Mouse (Mus musculus) limb, embryonic 15.5 days (tissue): ENCODE measurements around the gene Vmn2r121. TPM values are rescaled to one million over a fixed set of nuclear protein-coding genes. Genes with fewer than 3 reads are reported as not detected.

ENCODE experiments used
- ATAC-seq: fragments of 200-750 bp; cut with Nextera tagmentation; 2 replicates; pipeline ENCODE4 v1.8.0; 2017; ENCODE audit warnings: low read depth, moderate TSS enrichment; ENCODE audit not compliant: insufficient number of reproducible peaks, low FRiP score, low TSS enrichment
- H3K27ac ChIP-seq: fragments of 300-500 bp; sonication (generic); 2 replicates; pipeline ENCODE4 v1.5.1; 2015; ENCODE audit warnings: moderate library complexity, mild to moderate bottlenecking, inconsistent platforms
- H3K27me3 ChIP-seq: fragments of 300-500 bp; sonication (generic); 2 replicates; pipeline ENCODE4 v1.6.1; 2015; ENCODE audit warnings: inconsistent platforms
- H3K36me3 ChIP-seq: fragments of 300-500 bp; sonication (generic); 2 replicates; pipeline ENCODE4 v1.6.1; 2015; ENCODE audit warnings: inconsistent platforms
- H3K4me1 ChIP-seq: fragments of 300-500 bp; sonication (generic); 2 replicates; pipeline ENCODE4 v1.6.1; 2015; ENCODE audit warnings: inconsistent platforms
- H3K4me2 ChIP-seq: fragments of 300-500 bp; sonication (generic); 2 replicates; pipeline ENCODE4 v1.6.1; 2015; ENCODE audit warnings: mild to moderate bottlenecking, inconsistent platforms
- H3K4me3 ChIP-seq: fragments of 300-500 bp; sonication (generic); 2 replicates; pipeline ENCODE4 v1.5.1; 2015; ENCODE audit warnings: mild to moderate bottlenecking, inconsistent platforms
- H3K9ac ChIP-seq: fragments of 300-500 bp; sonication (generic); 2 replicates; pipeline ENCODE4 v1.6.1; 2015; ENCODE audit warnings: inconsistent platforms
- H3K9me3 ChIP-seq: fragments of 300-500 bp; sonication (generic); 2 replicates; pipeline ENCODE4 v1.6.1; 2016; ENCODE audit warnings: inconsistent platforms
- WGBS: fragments of 180-500 bp; shearing (Covaris S2); methylation state at CpG from one replicate; pipeline ENCODE4 v1.1.7; 2015; 5-methylcytosine and 5-hydroxymethylcytosine counted together
- polyA plus RNA-seq: library from polyadenylated mRNA; unstranded; fragments of >200 nt; fragmentation: Nextera tagmentation; extraction: Ambion mirVana; gene quantifications from 2 replicates; pipeline ENCODE4 v1.2.1, GENCODE M21; 2015

The Vmn2r121 gene
- polyA plus RNA-seq: not detected in 2 replicates

DNA sequence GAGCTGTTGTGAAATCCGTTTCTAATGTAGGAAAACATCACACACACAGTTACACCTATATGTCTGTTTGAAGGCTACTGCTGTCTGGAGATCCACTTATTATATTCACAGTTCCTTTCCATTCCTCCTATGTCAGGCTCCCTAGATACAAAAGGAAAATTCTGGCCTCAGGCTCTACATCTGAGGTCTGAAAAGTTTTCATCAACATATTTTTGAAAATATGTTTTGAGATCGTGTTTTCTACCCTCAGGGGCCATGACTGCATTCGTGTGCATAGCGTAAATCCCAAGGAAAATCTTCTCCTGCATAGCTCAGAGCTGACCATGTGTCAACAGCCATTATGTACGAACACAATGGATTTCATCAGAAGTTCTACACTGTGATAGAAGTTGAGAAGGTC lies at the start of gene Vmn2r121:
Gene Vmn2r121 (minus strand): TSS at position 101 of the 400 bp plus-strand sequence.
- H3K9me3 ChIP-seq: no peaks in the 10 kb centered on the region
- no peaks in the 10 kb centered on the region for H3K36me3 ChIP-seq
- WGBS: 60% methylated on average over 5 of the region's 5 CpGs
- H3K4me1 ChIP-seq: no peaks in the 10 kb centered on the region
- no peaks in the 10 kb centered on the region for H3K27me3 ChIP-seq
- H3K4me2 ChIP-seq: no peak within 1 kb of the TSS
- no peak within 1 kb of the TSS for H3K4me3 ChIP-seq
- H3K9ac ChIP-seq: no peak within 1 kb of the TSS
- no peak for ATAC-seq
- H3K27ac ChIP-seq: no peak within 1 kb of the TSS
